Mouse (Mus musculus): ENCODE measurements at regions not wholly inside any gene's neighbourhood (a gene's known extent, or its start where the extent isn't known, plus 50 kb on each side); places are given as distances from the start of the nearest gene placed in this dataset.
"Not testable (repeated sequence)": the region's sequence is repeated elsewhere in the genome, so short reads cannot be mapped to it uniquely, and the experiment has no call there.

DNA sequence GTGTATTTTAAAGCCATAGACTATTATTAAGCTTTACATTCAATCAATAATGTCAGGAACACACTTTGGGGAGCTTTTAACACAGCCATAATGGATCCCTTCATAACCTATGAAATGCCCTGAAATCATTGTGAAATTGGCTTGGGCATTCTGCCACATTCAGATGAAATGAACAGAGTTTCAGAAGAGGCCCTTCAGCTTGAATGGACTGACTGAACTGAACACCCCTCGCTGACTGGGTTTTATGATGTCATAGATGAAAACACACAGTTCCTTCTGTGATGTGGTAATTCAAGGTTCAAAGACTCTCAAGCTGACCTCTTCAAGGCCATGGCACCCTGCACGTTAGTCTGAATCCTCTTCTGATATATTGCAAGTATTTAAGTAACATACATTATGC, 298.4 kb upstream of the Ercc4 start:
- no peak for DNase-seq

- no peak for DNase-seq
Observed at GRCm38 (mm10) chr16:12824646-12825045, 284.8 kb upstream of the Ercc4 start.

- peak; percentile 16 for DNase-seq
Observed at GRCm38 (mm10) chr16:12826222-12826621, 283.3 kb upstream of the Ercc4 start.

DNA sequence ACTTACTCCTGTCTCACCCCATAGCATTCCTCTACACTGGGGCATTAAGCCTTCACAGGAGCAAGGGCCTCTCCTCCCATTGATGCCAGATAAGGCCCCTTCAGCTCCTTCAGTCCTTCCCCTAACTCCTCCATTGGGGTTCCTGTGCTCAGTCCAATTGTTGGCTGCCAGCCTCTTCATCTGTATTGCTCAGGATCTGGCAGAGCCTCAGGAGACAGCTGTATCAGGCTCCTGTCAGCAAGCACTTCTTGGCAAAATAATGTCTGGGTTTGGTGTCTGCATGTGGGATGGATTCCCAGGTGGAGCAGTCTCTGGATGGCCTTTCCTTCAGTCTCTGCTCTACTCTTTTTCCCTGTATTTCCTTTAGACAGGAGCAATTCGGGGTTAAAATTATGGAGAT, 278.2 kb upstream of the Ercc4 start:
- DNase-seq, result not testable (repeated sequence)

DNA sequence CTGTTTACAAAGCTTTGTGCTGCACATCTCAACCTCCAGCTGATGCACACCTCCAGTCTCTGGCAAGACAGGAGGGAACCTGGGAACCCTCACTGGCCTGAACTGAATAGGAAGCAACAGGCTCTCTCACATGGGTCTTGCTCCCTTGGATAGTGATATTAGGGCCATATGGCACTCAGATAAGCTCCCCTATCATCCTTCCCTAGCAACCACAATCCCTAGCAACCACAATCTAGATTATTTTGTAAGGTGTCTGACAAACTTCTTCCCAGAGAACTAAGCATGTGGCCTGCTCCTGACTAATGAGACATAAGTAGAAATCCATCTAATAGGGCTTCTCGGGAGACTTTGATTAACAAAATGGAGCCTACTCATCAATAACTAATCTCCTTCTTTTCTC, 253.1 kb upstream of the Ercc4 start:
- DNase-seq, result no peak

DNA sequence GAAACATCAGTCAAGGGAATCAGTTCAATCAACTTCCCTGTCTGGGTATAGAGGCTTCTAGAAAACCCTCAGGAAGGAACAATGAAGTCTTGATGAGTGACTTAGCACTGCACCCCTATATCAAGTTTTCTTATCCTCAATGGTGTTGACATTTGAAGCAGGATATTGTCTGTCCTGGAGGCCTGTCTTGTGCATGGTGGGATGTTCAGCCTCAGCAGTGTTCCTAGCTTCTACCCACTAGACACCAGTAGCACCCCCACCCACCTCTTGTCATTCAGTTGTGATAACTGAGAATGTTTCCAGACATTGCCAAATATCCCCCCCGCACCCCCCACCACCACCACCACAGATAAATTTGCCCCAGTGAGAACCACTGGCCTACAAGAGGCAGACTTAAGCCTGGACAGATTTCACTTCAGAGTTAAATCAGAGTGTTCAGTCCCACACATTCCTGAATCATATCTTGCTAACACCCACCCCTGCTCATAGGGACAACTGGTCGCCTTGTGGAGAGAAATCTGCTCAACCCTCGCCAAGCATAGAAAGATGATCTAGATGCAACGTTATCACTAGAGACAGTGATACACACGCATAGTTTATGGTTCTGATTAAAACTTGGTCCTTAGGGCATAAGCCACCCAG, 249.6 kb upstream of the Ercc4 start:
- no peak for DNase-seq

DNA sequence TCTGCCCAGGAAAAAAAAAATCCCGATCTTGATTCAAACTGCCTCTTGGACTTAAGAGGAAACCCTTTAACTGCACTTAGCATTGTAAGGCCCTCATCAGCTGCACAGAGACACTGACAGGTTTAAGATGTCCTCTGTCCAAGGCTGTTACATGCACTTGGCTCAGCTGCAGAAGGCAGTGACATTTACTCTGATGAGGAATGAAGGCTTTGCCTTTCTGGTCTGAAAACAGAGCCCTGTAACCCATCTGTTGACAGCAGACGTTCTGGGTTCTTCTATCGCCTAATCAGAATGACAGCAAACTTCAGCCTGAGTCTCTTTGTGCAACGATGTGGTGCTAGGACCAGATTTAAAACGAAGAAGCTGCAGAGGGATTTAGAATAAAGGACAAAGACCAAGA, 246.9 kb upstream of the Ercc4 start:
- no peak for DNase-seq

GRCm38 (mm10) chr16:12878326-12878725, 231.2 kb upstream of the Ercc4 start:
- not testable (repeated sequence) for DNase-seq

DNA sequence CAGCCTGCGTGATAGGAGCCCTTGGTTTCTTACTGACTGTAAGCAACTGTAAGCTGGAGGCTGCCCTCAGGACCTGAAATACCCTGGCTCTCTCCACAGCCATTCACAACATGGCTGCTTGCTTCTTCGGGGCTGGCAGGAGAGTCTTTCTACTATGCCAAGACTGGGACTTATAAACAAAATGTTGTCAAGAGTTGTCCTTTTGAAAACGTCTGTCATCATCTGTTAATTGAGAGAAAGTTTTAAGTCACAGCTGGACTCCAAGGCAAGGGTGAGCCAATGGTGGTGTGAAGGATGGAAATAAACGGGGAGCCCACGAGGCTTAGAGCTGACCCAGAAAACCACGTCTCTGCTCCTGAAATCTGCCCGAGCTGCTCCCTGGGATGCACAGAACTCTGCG, 229.5 kb upstream of the Ercc4 start:
- no peak for DNase-seq

DNA sequence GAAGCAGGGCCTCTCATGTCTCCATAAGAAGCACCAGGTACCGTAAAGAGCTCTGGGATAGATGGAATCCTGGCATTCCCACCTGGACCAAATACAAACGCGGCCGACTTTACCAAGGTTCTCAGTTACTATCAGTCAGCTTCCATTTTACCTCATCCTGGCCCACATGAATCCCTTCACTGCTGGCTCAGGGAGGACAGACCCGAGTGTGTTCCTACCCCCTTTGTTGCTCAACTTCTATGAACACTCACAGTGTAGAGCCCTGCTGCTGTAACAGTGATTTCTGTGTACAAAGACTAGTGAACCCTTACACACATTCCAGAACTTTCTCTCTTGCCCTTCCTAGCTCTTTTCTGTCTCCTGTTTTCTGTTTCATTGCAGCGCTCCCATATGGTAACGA, 229.0 kb upstream of the Ercc4 start:
- DNase-seq, result no peak

- no peak for DNase-seq
Observed at GRCm38 (mm10) chr16:12882690-12883089, 226.8 kb upstream of the Ercc4 start.

GRCm38 (mm10) chr16:12884556-12884955, 224.9 kb upstream of the Ercc4 start:
- peak; percentile 32 for DNase-seq

GRCm38 (mm10) chr16:12886127-12886526, 223.4 kb upstream of the Ercc4 start:
- DNase-seq, result no peak

- DNase-seq, result no peak
Observed at GRCm38 (mm10) chr16:12887381-12887780, 222.1 kb upstream of the Ercc4 start.

DNA sequence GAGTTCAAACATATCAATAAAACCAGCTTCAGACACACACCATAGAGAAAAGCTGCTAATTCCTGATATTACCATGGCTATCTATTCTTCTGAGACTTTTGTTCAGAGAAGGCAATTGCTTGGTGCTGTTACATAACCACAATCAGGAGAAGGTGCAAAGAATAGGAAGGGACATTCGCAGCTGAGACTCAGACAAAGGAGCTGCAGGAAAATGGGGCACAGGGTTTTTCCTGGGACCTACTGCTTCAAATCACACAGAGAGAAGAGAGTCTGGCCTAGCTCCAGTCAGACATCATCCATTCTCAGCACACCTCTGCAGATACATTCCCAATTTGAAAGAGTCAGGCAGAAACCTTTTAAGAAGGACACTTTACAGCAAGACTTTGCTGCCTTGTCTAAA, 219.4 kb upstream of the Ercc4 start:
- no peak for DNase-seq

GRCm38 (mm10) chr16:12890545-12890944, 218.9 kb upstream of the Ercc4 start:
- no peak for DNase-seq

GRCm38 (mm10) chr16:12892658-12893305, 216.7 kb upstream of the Ercc4 start:
- no peak for DNase-seq

GRCm38 (mm10) chr16:12897267-12897666, 212.2 kb upstream of the Ercc4 start:
- DNase-seq, result no peak

GRCm38 (mm10) chr16:12900670-12901069, 208.8 kb upstream of the Ercc4 start:
- DNase-seq, result no peak

- DNase-seq, result peak; percentile 20
Observed at GRCm38 (mm10) chr16:12901096-12901995, 208.1 kb upstream of the Ercc4 start.

GRCm38 (mm10) chr16:12901996-12902319, 207.5 kb upstream of the Ercc4 start:
- no peak for DNase-seq

- DNase-seq, result no peak
Observed at GRCm38 (mm10) chr16:12903161-12903560, 206.3 kb upstream of the Ercc4 start.

- no peak for DNase-seq
Observed at GRCm38 (mm10) chr16:12904937-12905336, 204.5 kb upstream of the Ercc4 start.

DNA sequence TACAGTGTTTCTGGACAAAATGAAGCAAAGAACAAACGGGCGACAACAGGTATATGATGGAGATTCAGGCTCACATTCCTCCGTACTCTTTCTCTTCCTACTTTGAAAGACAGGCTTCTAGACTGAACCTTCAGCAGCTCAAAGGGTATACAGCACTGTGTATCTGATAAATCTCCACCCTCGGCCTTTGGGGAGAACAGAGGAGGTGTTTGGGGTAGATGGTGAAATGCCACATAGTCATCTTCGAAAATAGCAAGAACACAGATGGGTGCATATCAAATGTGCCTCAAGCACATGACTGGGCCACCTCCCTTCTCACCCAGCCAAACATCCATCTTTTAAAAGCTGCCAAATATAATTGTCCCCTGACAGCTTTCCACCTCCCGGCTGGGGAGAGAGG, 184.8 kb upstream of the Ercc4 start:
- no peak for DNase-seq

Measured in embryo, embryonic 11 days (tissue).